11 mouse cellular contexts compared by ENCODE assay signal in the genomic region with DNA sequence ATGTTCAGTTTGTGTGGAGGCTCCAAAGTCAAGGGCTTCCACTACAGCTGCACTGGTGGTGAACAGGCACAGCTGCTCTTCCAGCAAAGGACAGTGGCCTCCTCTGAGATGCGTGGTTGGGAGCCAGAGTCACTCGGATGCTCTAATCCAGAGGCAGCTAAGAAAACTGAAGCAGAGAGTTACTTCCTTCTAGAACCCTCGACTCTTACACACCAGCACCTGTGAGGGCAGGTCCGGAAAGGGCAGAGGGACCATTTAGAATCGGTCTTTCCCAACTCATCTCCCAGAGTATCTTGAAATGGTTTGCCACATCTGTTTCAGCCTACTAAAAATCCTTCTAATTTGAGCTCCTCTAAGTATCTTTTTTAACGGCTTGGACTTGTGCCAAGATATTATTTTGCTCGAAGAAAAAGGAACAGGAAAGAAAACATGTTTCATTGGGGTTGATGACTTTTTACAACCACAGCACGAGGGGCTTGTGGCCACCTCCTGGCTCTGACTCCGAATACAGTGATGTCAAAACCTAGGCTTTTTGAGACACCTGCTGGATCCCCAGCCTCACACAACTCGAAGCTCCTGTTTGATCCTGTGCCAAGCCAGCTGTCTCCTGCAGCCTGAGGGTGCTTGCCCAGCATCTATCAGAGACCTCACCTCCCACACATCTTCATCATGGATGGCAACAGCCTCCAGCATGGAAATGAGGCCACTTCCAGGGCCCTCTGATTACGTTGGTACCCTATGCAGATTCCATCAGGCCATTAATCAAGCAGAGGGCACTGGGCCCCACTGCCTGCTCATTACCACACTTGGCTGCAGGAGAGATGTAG.
DNase-seq lines count a peak whose midpoint lies in the region; ATAC-seq and TF ChIP-seq lines count a peak whose summit lies in the region.
"Had no signal": no experiment of that assay in that cellular context is flagged by ENCODE, and none has a peak within 500 bp of the region (broad histone marks: within the 10 kb centered on the region; RNA-seq: fewer than 3 reads in every experiment).

No protein-coding gene starts in this region.

- CTCF ChIA-PET in Patski (lab: Charles Lee), result no interaction called here

- 48% methylated on average over 11 of the region's 11 CpGs for WGBS in forebrain, embryonic 15.5 days
- 90% methylated on average over 11 of the region's 11 CpGs for WGBS in forebrain, embryonic 10.5 days
- 35% methylated on average over 11 of the region's 11 CpGs for WGBS in limb, embryonic 14.5 days

- ATAC-seq in forebrain, embryonic 15.5 days (replicated peaks), result peak; percentile 35; the same call in 1 of the 2 replicates
- ATAC-seq in Patski, result peak; percentile 26
- ATAC-seq in limb, embryonic 14.5 days (ENCODE audit: low FRiP score, low read depth), result no peak

- TF ChIP-seq CTCF in Patski (IDR thresholded peaks at IDR 0.05), result no peak

- no peaks in the 10 kb centered on the region for H3K27me3 ChIP-seq in forebrain, embryonic 15.5 days
- peaks cover 6% of the 10 kb centered on the region; the same call in 1 of the 2 replicates for H3K27me3 ChIP-seq in forebrain, embryonic 10.5 days (ENCODE audit: poor library complexity, severe bottlenecking)
- no peaks in the 10 kb centered on the region for H3K27me3 ChIP-seq in Patski
- H3K27me3 ChIP-seq in limb, embryonic 14.5 days (ENCODE audit: control insufficient read depth, insufficient read depth, low read length), result no peaks in the 10 kb centered on the region
- H3K27me3 ChIP-seq: limb, embryonic 15.5 days had no signal

- H3K27ac ChIP-seq in forebrain, embryonic 15.5 days (replicated peaks), result no peak overlapping the region
- H3K27ac ChIP-seq in forebrain, embryonic 10.5 days, result no peak overlapping the region
- no peak overlapping the region for H3K27ac ChIP-seq in limb, embryonic 14.5 days (replicated peaks; ENCODE audit: low read depth, low read length)
- H3K27ac ChIP-seq: gastrocnemius, adult 2 months; limb, embryonic 15.5 days had no signal

- TF ChIP-seq POLR2A in limb, embryonic 14.5 days (IDR thresholded peaks at IDR 0.05; ENCODE audit: borderline replicate concordance, extremely low read depth, insufficient read depth, insufficient read length), result no peak

- in situ Hi-C loops in Patski (cut with MboI; ENCODE audit: low pct_unique_long_range_greater_than_20kb), result no loop called here

- intact Hi-C loops in left cerebral cortex, postnatal 4 days (cut with DNase I), result no loop called here
- intact Hi-C loops in left cerebral cortex, postnatal 14 days (cut with DNase I), result no loop called here

- H3K4me2 ChIP-seq in forebrain, embryonic 15.5 days (replicated peaks), result no peak overlapping the region
- H3K4me2 ChIP-seq in limb, embryonic 14.5 days (replicated peaks; ENCODE audit: low read depth, low read length, severe bottlenecking), result no peak overlapping the region
- H3K4me2 ChIP-seq: limb, embryonic 15.5 days had no signal

- no peak for DNase-seq in forebrain, embryonic 10.5 days (ENCODE audit: extremely low spot score, low spot score)
- DNase-seq in left cerebral cortex, postnatal 4 days, result peak; percentile 44
- no peak for DNase-seq in left cerebral cortex, postnatal 14 days (ENCODE audit: low spot score in 2 of 2)
- peak; percentile 33 for DNase-seq in Patski (ENCODE audit: low read depth, low spot score)
- peak; percentile 25 for DNase-seq in limb, embryonic 14.5 days (ENCODE audit: low spot score)
- no peak for DNase-seq in embryo, embryonic 10 days (ENCODE audit: low spot score)
- no peak for DNase-seq in thymus, postnatal 25 days
- DNase-seq: cerebellum, postnatal 36 days; gastrocnemius, adult 2 months had no signal

- no peak overlapping the region for H3K4me3 ChIP-seq in forebrain, embryonic 15.5 days
- no peak overlapping the region for H3K4me3 ChIP-seq in forebrain, embryonic 10.5 days
- H3K4me3 ChIP-seq in limb, embryonic 14.5 days (replicated peaks; ENCODE audit: low read length), result no peak overlapping the region
- H3K4me3 ChIP-seq: gastrocnemius, adult 2 months; limb, embryonic 15.5 days had no signal

- POLR2A ChIA-PET in Patski (lab: Charles Lee), result no interaction called here

- no peak overlapping the region for H3K9ac ChIP-seq in forebrain, embryonic 15.5 days (replicated peaks)
- H3K9ac ChIP-seq in limb, embryonic 14.5 days (ENCODE audit: low read depth, low read length, severe bottlenecking), result no peak overlapping the region
- H3K9ac ChIP-seq: limb, embryonic 15.5 days had no signal

- no peaks in the 10 kb centered on the region for H3K9me3 ChIP-seq in forebrain, embryonic 15.5 days
- H3K9me3 ChIP-seq in forebrain, embryonic 10.5 days, result no peaks in the 10 kb centered on the region
- no peaks in the 10 kb centered on the region for H3K9me3 ChIP-seq in limb, embryonic 14.5 days (ENCODE audit: control insufficient read depth, low read length)
- H3K9me3 ChIP-seq: limb, embryonic 15.5 days had no signal

- H3K36me3 ChIP-seq in forebrain, embryonic 15.5 days, result no peaks in the 10 kb centered on the region
- no peaks in the 10 kb centered on the region for H3K36me3 ChIP-seq in forebrain, embryonic 10.5 days (replicated peaks)
- no peaks in the 10 kb centered on the region for H3K36me3 ChIP-seq in limb, embryonic 14.5 days (ENCODE audit: control insufficient read depth, insufficient read depth, low read length)
- H3K36me3 ChIP-seq: limb, embryonic 15.5 days had no signal

- peaks cover 18% of the 10 kb centered on the region for H3K4me1 ChIP-seq in forebrain, embryonic 15.5 days
- peaks cover 16% of the 10 kb centered on the region for H3K4me1 ChIP-seq in forebrain, embryonic 10.5 days
- peaks cover 13% of the 10 kb centered on the region for H3K4me1 ChIP-seq in limb, embryonic 14.5 days (ENCODE audit: control insufficient read depth, insufficient read depth, low read length)

Comparison
In these comparisons a context has a peak if more than half of its experiments do, and no peak if none do; other contexts are left out.
1. DNase-seq: peak in left cerebral cortex, postnatal 4 days (single experiment), Patski (single experiment) and limb, embryonic 14.5 days (single experiment); none in forebrain, embryonic 10.5 days (single experiment), left cerebral cortex, postnatal 14 days (0 of 2), embryo, embryonic 10 days (single experiment) and thymus, postnatal 25 days (single experiment).